Mouse (Mus musculus) heart, postnatal 0 days (tissue): ENCODE data around the gene Socs7.

Experiments
- CTCF ChIP-seq: IDR thresholded peaks from 2 replicates; pipeline ENCODE4 v1.5.1; 2016; ENCODE audit warnings: antibody characterized with exemption, control low read depth, low read depth
- EP300 ChIP-seq: IDR thresholded peaks from 2 replicates; pipeline ENCODE4 v1.6.1; 2016; ENCODE audit warnings: antibody characterized with exemption, low read depth

DNA sequence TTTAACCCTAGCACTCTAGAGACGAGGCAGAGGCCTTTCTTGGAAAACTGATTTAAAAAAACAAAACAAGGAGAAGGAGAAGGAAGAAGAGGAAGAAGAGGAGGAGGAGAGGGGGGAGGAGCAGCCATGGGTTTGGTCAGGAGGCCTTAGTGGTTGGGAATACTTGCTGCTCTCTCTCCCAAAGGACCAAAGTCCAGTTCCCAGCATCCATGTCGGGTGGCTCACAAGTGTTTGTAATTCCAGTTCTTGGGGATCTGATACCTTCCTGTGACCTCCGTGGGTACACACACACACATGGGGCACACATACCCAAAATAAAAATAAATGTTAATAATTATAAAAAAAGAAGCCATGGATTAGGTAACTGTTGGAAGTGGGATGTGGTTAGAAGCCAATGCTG is 17.7 kb downstream of the Socs7 start:
- no peak for TF ChIP-seq EP300
- TF ChIP-seq CTCF = no peak
